Mouse (Mus musculus): ENCODE measurements at regions not wholly inside any gene's neighbourhood (a gene's known extent, or its start where the extent isn't known, plus 50 kb on each side); places are given as distances from the start of the nearest gene placed in this dataset.

DNA sequence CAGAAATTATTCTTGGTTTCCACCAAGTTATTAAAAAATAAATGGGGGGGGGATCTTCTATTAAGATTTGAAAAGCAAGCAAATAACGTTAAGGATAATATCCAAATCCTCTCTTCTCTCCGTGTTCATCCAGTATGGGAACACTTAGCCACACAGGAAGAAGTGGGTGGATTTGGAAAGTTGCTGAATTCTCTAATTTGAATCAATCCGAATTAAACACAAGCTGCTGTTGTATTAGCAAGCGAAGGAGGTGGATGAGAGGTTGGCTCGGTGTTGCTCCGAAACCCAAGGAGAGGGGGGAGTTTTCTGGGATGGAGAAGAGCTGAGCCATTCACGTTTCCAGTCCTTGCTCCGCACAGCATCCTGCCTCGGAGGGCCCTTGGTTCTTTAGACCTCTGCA, 97.6 kb upstream of the Lnx1 start:
- H3K4me3 ChIP-seq (ENCODE audit: insufficient read depth in 1 of 2, low read depth in 1 of 2, low read length in 2 of 2, poor library complexity in 1 of 2, severe bottlenecking in 1 of 2): no peak overlapping the region
- H3K4me1 ChIP-seq (ENCODE audit: control insufficient read depth in 2 of 2, insufficient read depth in 2 of 2, low read length in 2 of 2, poor library complexity in 1 of 2): no peaks in the 10 kb centered on the region; a peak in 1 of 4 replicates
- TF ChIP-seq ZNF384 (IDR thresholded peaks at IDR 0.05; ENCODE audit: low read depth, low read length) (no peak), CHD2 (IDR thresholded peaks at IDR 0.05; ENCODE audit: low read depth, low read length) (no peak), HCFC1 (IDR thresholded peaks at IDR 0.05; ENCODE audit: borderline replicate concordance, insufficient read depth, low read length) (no peak), ZC3H11A (IDR thresholded peaks at IDR 0.05; ENCODE audit: borderline replicate concordance, low read depth, low read length) (no peak), MAFK (IDR thresholded peaks at IDR 0.05; ENCODE audit: insufficient read depth, low read depth, low read length) (no peak)
- in situ Hi-C loops (cut with MboI; ENCODE audit: low sequenced_read_pairs in 2 of 2, unreplicated experiment in 2 of 2): no loop called here
- no peak overlapping the region for H3K9ac ChIP-seq (ENCODE audit: insufficient read depth, low read depth, low read length, poor library complexity, severe bottlenecking)
- H3K36me3 ChIP-seq (ENCODE audit: control insufficient read depth, insufficient read depth, low read length, poor library complexity, severe bottlenecking): no peaks in the 10 kb centered on the region
- no peak overlapping the region for H3K27ac ChIP-seq (ENCODE audit: insufficient read depth, low read depth, low read length, poor library complexity, severe bottlenecking)
- no peaks in the 10 kb centered on the region for H3K9me3 ChIP-seq (ENCODE audit: control insufficient read depth, insufficient read depth, low read depth, low read length)
- DNase-seq (ENCODE audit: low read depth, low spot score): no peak

DNA sequence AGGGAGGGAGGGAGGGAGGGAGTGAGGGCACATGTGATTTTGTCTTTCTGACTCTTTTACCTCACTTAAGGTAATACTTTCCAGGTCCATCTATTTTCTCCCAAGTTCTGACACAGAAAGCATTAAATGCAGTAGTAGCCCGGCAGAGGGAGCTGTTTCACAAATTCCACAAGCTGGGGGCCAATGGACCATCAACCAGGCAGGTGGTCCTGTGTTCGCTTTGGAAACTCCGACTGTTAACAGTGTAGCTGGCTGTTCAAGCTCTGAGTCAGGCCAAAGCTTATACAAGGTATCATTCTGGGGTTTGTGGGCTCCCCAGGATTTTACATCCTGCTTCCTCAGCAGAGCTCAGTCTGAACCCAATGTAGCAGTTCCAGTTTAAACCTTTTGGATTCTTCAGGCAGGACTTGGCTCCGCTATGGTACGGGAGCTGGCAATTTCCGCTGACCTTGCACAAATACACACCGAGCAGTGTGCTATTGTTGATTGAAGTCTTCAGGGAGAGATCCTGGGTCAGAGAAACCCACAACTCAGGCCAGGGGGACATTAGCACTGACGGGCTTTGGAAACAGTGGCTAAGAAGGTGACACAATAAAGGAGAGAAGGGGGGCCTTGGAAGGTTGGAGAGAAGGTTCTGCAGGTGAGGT, 93.8 kb upstream of the Lnx1 start:
- Histone ChIP-seq H3K4me1 (ENCODE audit: control insufficient read depth in 2 of 2, insufficient read depth in 2 of 2, low read length in 2 of 2, poor library complexity in 1 of 2) (peaks cover 3 to 11% of the 10 kb centered on the region in 2 experiments), H3K9ac (ENCODE audit: insufficient read depth, low read depth, low read length, poor library complexity, severe bottlenecking) (no peak overlapping the region), H3K9me3 (ENCODE audit: control insufficient read depth, insufficient read depth, low read depth, low read length) (no peaks in the 10 kb centered on the region), H3K4me3 (ENCODE audit: insufficient read depth in 1 of 2, low read depth in 1 of 2, low read length in 2 of 2, poor library complexity in 1 of 2, severe bottlenecking in 1 of 2) (no peak overlapping the region), H3K27ac (ENCODE audit: insufficient read depth, low read depth, low read length, poor library complexity, severe bottlenecking) (no peak overlapping the region), H3K36me3 (ENCODE audit: control insufficient read depth, insufficient read depth, low read length, poor library complexity, severe bottlenecking) (no peaks in the 10 kb centered on the region)
- no peak for TF ChIP-seq CHD2 (IDR thresholded peaks at IDR 0.05; ENCODE audit: low read depth, low read length)
- peak; percentile 96 for TF ChIP-seq MAFK (IDR thresholded peaks at IDR 0.05; ENCODE audit: insufficient read depth, low read depth, low read length)
- TF ChIP-seq ZC3H11A (IDR thresholded peaks at IDR 0.05; ENCODE audit: borderline replicate concordance, low read depth, low read length): peak; percentile 30; the same call in 1 of the 2 replicates
- no peak for TF ChIP-seq HCFC1 (IDR thresholded peaks at IDR 0.05; ENCODE audit: borderline replicate concordance, insufficient read depth, low read length)
- no peak for TF ChIP-seq ZNF384 (IDR thresholded peaks at IDR 0.05; ENCODE audit: low read depth, low read length)
- peak; percentile 75 for DNase-seq (ENCODE audit: low read depth, low spot score)
- in situ Hi-C loops (cut with MboI; ENCODE audit: low sequenced_read_pairs in 2 of 2, unreplicated experiment in 2 of 2): loop anchor here in 1 of 2 experiments (10.0 kb wide), 1 partner anchor 348 kb away; no protein-coding TSS in a partner anchor

GRCm38 (mm10) chr5:74794726-74795125, 92.0 kb upstream of the Lnx1 start:
- Histone ChIP-seq H3K9ac (ENCODE audit: insufficient read depth, low read depth, low read length, poor library complexity, severe bottlenecking) (no peak overlapping the region), H3K4me3 (ENCODE audit: insufficient read depth in 1 of 2, low read depth in 1 of 2, low read length in 2 of 2, poor library complexity in 1 of 2, severe bottlenecking in 1 of 2) (no peak overlapping the region), H3K36me3 (ENCODE audit: control insufficient read depth, insufficient read depth, low read length, poor library complexity, severe bottlenecking) (no peaks in the 10 kb centered on the region), H3K4me1 (ENCODE audit: control insufficient read depth in 2 of 2, insufficient read depth in 2 of 2, low read length in 2 of 2, poor library complexity in 1 of 2) (peaks cover 3 to 11% of the 10 kb centered on the region in 2 experiments), H3K27ac (ENCODE audit: insufficient read depth, low read depth, low read length, poor library complexity, severe bottlenecking) (no peak overlapping the region), H3K9me3 (ENCODE audit: control insufficient read depth, insufficient read depth, low read depth, low read length) (no peaks in the 10 kb centered on the region)
- no peak for TF ChIP-seq ZC3H11A (IDR thresholded peaks at IDR 0.05; ENCODE audit: borderline replicate concordance, low read depth, low read length)
- TF ChIP-seq ZNF384 (IDR thresholded peaks at IDR 0.05; ENCODE audit: low read depth, low read length): no peak
- no peak for TF ChIP-seq HCFC1 (IDR thresholded peaks at IDR 0.05; ENCODE audit: borderline replicate concordance, insufficient read depth, low read length)
- TF ChIP-seq CHD2 (IDR thresholded peaks at IDR 0.05; ENCODE audit: low read depth, low read length): no peak
- TF ChIP-seq MAFK (IDR thresholded peaks at IDR 0.05; ENCODE audit: insufficient read depth, low read depth, low read length): no peak
- in situ Hi-C loops (cut with MboI; ENCODE audit: low sequenced_read_pairs in 2 of 2, unreplicated experiment in 2 of 2): loop anchor here in 1 of 2 experiments (10.0 kb wide), 1 partner anchor 350 kb away; no protein-coding TSS in a partner anchor
- no peak for DNase-seq (ENCODE audit: low read depth, low spot score)

GRCm38 (mm10) chr5:74793431-74793830, 90.7 kb upstream of the Lnx1 start:
- no peak for DNase-seq (ENCODE audit: low read depth, low spot score)
- in situ Hi-C loops (cut with MboI; ENCODE audit: low sequenced_read_pairs in 2 of 2, unreplicated experiment in 2 of 2): loop anchor here in 1 of 2 experiments (10.0 kb wide), 1 partner anchor 351 kb away; no protein-coding TSS in a partner anchor
- H3K27ac ChIP-seq (ENCODE audit: insufficient read depth, low read depth, low read length, poor library complexity, severe bottlenecking): no peak overlapping the region

More at GRCm38 (mm10) chr5:74793431-74793830, 90.7 kb upstream of the Lnx1 start:
- no peak for TF ChIP-seq MAFK (IDR thresholded peaks at IDR 0.05; ENCODE audit: insufficient read depth, low read depth, low read length)
- TF ChIP-seq HCFC1 (IDR thresholded peaks at IDR 0.05; ENCODE audit: borderline replicate concordance, insufficient read depth, low read length): no peak
- TF ChIP-seq ZNF384 (IDR thresholded peaks at IDR 0.05; ENCODE audit: low read depth, low read length): no peak
- no peak for TF ChIP-seq ZC3H11A (IDR thresholded peaks at IDR 0.05; ENCODE audit: borderline replicate concordance, low read depth, low read length)
- no peak for TF ChIP-seq CHD2 (IDR thresholded peaks at IDR 0.05; ENCODE audit: low read depth, low read length)
- peaks cover 3 to 11% of the 10 kb centered on the region in 2 experiments for H3K4me1 ChIP-seq (ENCODE audit: control insufficient read depth in 2 of 2, insufficient read depth in 2 of 2, low read length in 2 of 2, poor library complexity in 1 of 2)
- no peaks in the 10 kb centered on the region for H3K36me3 ChIP-seq (ENCODE audit: control insufficient read depth, insufficient read depth, low read length, poor library complexity, severe bottlenecking)
- no peak overlapping the region for H3K9ac ChIP-seq (ENCODE audit: insufficient read depth, low read depth, low read length, poor library complexity, severe bottlenecking)
- no peaks in the 10 kb centered on the region for H3K9me3 ChIP-seq (ENCODE audit: control insufficient read depth, insufficient read depth, low read depth, low read length)
- no peak overlapping the region for H3K4me3 ChIP-seq (ENCODE audit: insufficient read depth in 1 of 2, low read depth in 1 of 2, low read length in 2 of 2, poor library complexity in 1 of 2, severe bottlenecking in 1 of 2)
